Mouse (Mus musculus) lung, postnatal 0 days (tissue): ENCODE data around the gene Coa3. TPM values are rescaled to one million over a fixed set of nuclear protein-coding genes. Genes with fewer than 3 reads are reported as not detected.

Experiments used
- ATAC-seq: fragments of 200-750 bp; cut with Nextera tagmentation; 2 replicates; pipeline ENCODE4 v1.8.0; 2017; ENCODE audit warnings: moderate library complexity
- DNase-seq: peaks from one replicate; pipeline ENCODE4 v3.0.0-alpha.2; 2016; ENCODE audit warnings: low spot score
- H3K27ac ChIP-seq: fragments of 300-500 bp; sonication (generic); 2 replicates; pipeline ENCODE4 v1.5.1; 2014; ENCODE audit warnings: antibody characterized with exemption, mild to moderate bottlenecking, low read length, mixed read lengths
- H3K27me3 ChIP-seq: fragments of 300-500 bp; sonication (generic); replicated peaks from 2 replicates; pipeline ENCODE4 v1.6.1; 2014; ENCODE audit warnings: low read length, mixed read lengths; ENCODE audit not compliant: insufficient read depth
- H3K36me3 ChIP-seq: fragments of 300-500 bp; sonication (generic); 2 replicates; pipeline ENCODE4 v1.6.1; 2014; ENCODE audit warnings: low read length, mixed read lengths; ENCODE audit not compliant: insufficient read depth
- H3K4me1 ChIP-seq: fragments of 300-500 bp; sonication (generic); 2 replicates; pipeline ENCODE4 v1.6.1; 2014; ENCODE audit warnings: antibody characterized with exemption, low read depth, low read length, mixed read lengths; ENCODE audit not compliant: insufficient read depth
- H3K4me2 ChIP-seq: fragments of 300-500 bp; sonication (generic); replicated peaks from 2 replicates; pipeline ENCODE4 v1.6.1; 2014; ENCODE audit warnings: low read depth, mild to moderate bottlenecking, low read length, moderate library complexity, mixed read lengths
- H3K4me3 ChIP-seq: fragments of 300-500 bp; sonication (generic); 2 replicates; pipeline ENCODE4 v1.5.1; 2014; ENCODE audit warnings: low read depth, low read length
- H3K9ac ChIP-seq: fragments of 300-500 bp; sonication (generic); replicated peaks from 2 replicates; pipeline ENCODE4 v1.6.1; 2014; ENCODE audit warnings: low read depth, mild to moderate bottlenecking
- H3K9me3 ChIP-seq: fragments of 300-500 bp; sonication (generic); 2 replicates; pipeline ENCODE4 v1.6.1; 2016; ENCODE audit warnings: low read length, mixed read lengths
- CTCF ChIP-seq: IDR thresholded peaks from 2 replicates; pipeline ENCODE4 v1.5.1; 2016; ENCODE audit warnings: antibody characterized with exemption, mild to moderate bottlenecking
- EP300 ChIP-seq: IDR thresholded peaks from 2 replicates; pipeline ENCODE4 v1.6.1; 2016; ENCODE audit warnings: antibody characterized with exemption, mild to moderate bottlenecking, control low read depth
- WGBS: fragments of 180-500 bp; shearing (Covaris S2); extraction: QIAGEN DNeasy Blood & Tissue Kit; methylation state at CpG from one replicate; pipeline ENCODE4 v1.1.7; 2014; 5-methylcytosine and 5-hydroxymethylcytosine counted together
- polyA plus RNA-seq: library from polyadenylated mRNA; unstranded; fragments of >200 nt; fragmentation: Nextera tagmentation; extraction: Ambion mirVana; gene quantifications from 2 replicates; pipeline ENCODE4 v1.2.1, GENCODE M21; 2015

The Coa3 gene
- polyA plus RNA-seq, 1 experiment from 2014 or later: 166 TPM

DNA sequence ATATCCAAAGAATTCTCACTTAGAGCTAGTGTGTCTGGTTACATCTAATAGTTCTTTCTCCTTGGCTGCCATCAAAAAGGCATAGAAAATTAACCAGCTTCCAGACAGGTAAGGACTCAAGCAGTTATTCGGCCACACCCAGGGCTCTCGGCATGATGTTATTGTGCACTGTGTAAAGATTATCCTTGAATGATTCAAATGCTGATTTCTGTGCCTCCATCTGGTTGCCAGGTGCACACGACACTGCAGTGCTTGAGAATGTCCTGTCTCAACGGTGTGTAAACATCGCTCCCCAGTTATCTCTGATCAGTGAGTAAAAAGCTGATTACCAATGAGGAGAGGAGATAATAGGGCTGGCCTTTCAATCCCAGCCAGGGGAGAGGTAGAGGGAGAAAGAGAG lies 28.8 kb upstream of the Coa3 start:
- H3K4me3 ChIP-seq: no peak overlapping the region
- no peaks in the 10 kb centered on the region for H3K27me3 ChIP-seq
- ATAC-seq: no peak
- no peaks in the 10 kb centered on the region for H3K9me3 ChIP-seq
- WGBS: 11% methylated on average over 5 of the region's 5 CpGs
- no peak for DNase-seq
- no peak overlapping the region for H3K4me2 ChIP-seq
- TF ChIP-seq EP300 (no peak), CTCF (no peak)
- H3K36me3 ChIP-seq: no peaks in the 10 kb centered on the region
- H3K9ac ChIP-seq: no peak overlapping the region
- H3K27ac ChIP-seq: no peak overlapping the region
- H3K4me1 ChIP-seq: no peaks in the 10 kb centered on the region

DNA sequence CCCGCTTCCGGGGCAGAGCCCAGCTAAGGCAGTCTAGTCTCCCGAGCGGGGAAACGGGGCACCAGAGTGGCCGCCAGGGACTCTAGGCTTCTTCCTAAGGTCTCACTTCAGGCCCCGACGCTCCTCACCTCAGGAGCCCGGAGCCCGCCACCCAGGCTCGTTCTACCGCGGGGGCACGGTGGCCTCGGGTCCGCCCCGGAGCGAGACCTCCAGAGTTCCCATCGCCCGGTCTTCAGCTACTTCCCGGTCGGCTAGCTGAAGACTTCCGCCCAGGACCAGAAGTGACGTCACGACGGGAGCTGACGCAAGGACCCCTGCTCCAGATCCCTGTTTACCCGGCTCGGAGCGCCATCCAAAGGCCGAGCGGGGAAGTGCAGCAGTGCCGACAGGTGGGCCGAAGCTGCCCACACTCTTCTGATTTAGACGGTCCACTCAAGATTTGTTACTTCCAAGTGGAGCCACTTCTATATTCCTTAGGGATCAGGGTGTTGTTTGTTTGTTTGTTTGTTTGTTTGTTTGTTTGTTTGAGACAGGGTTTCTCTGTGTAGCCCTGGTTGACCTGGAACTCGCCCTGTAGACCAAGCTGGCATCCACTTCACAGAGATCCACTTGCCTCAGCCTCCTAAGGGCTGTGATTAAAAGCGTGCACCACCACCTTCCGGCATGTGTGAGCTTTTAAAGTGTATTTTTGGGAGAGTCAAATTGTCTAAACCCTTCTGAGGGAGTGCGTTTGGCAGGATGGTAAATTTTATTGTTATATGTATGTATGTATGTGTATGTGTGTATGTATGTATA lies 23.3 kb upstream of the Coa3 start, which contains the start of gene Becn1:
TSS of gene Becn1 (minus strand) at position 283 of the 795 bp plus-strand sequence.
- ATAC-seq: peak; percentile 99
- 9% methylated on average over 38 of the region's 39 CpGs for WGBS
- peak; percentile 98 for DNase-seq
- peak within 1 kb of the TSS; percentile 82 for H3K4me2 ChIP-seq
- TF ChIP-seq CTCF (peak; percentile 98), EP300 (no peak)
- H3K9ac ChIP-seq: peak within 1 kb of the TSS; percentile 82
- no peaks in the 10 kb centered on the region for H3K9me3 ChIP-seq
- H3K36me3 ChIP-seq: peaks cover 13% of the 10 kb centered on the region
- H3K4me1 ChIP-seq: peaks cover 8% of the 10 kb centered on the region
- peak within 1 kb of the TSS; percentile 92 for H3K4me3 ChIP-seq
- H3K27me3 ChIP-seq: no peaks in the 10 kb centered on the region
- H3K27ac ChIP-seq: peak within 1 kb of the TSS; percentile 68

DNA sequence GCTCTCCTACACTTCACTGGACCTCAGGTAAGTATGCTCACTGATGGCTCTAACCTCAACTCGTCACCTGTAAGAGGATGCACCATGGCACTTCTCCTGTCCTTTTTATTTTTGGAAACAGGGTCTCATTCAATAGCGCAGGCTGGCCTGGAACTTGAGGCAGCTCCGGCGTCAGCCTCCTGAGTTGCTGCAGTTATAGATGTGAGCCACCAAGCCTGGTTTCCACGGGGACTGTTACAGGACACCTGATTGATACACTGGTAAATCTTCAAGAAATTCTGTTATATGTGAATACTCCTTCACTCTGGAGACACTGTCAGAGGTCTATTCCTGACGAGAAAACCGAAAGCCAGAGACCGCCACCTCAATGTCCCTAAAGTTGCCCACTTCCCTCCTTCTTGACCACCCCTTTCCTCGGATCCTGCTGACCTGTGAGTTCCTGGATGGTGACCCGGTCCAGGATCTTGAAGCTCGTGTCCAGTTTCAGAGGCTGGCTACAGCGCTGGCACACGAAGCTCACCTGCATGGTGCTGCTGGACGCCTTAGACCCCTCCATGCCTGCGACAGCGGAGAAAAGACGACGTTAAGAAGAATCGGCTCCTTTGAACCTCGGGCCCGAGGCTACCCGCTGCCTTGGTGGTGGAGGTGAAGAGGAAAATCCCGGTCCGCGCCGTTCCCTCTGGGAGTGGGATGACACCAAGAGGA lies 22.5 kb upstream of the Coa3 start:
- H3K4me3 ChIP-seq: peak overlapping the region; percentile 92
- H3K36me3 ChIP-seq: peaks cover 13% of the 10 kb centered on the region
- TF ChIP-seq CTCF: no peak
- TF ChIP-seq EP300: no peak
- ATAC-seq (no peak; the same call in 1 of the 2 replicates), DNase-seq (no peak)
- peak overlapping the region; percentile 68 for H3K27ac ChIP-seq
- H3K9ac ChIP-seq: peak overlapping the region; percentile 82
- no peaks in the 10 kb centered on the region for H3K9me3 ChIP-seq
- no peaks in the 10 kb centered on the region for H3K27me3 ChIP-seq
- peaks cover 8% of the 10 kb centered on the region for H3K4me1 ChIP-seq
- 10% methylated on average over 26 of the region's 26 CpGs for WGBS
- peak overlapping the region; percentile 82 for H3K4me2 ChIP-seq

DNA sequence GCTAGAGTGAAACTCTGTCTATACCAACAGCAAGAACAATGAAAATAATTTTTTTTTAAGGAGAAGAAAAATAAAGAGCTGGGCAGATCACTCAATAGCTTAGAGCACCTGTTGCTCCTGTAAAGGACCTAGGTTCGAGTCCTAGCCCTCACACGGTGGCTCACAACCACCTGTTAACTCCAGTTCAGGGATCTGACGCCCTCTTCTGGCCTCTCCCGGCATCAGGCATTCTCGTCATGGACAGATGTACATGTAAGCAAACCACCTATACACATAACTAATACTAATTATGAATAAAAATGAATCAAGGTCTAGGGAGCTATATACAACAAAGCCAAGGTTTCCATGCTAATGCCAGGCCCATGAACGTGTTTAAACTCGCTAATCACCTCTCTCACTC lies 22.0 kb upstream of the Coa3 start:
- peak; percentile 5 for DNase-seq
- H3K27me3 ChIP-seq: no peaks in the 10 kb centered on the region
- TF ChIP-seq EP300: no peak
- TF ChIP-seq CTCF: peak; percentile 38
- peaks cover 8% of the 10 kb centered on the region for H3K4me1 ChIP-seq
- H3K27ac ChIP-seq: no peak overlapping the region
- H3K9ac ChIP-seq: peak overlapping the region; percentile 82; the same call in 1 of the 2 replicates
- peak overlapping the region; percentile 82 for H3K4me2 ChIP-seq
- no peak for ATAC-seq
- no peaks in the 10 kb centered on the region for H3K9me3 ChIP-seq
- H3K36me3 ChIP-seq: peaks cover 13% of the 10 kb centered on the region
- 56% methylated on average over 7 of the region's 7 CpGs for WGBS
- H3K4me3 ChIP-seq: peak overlapping the region; percentile 92

DNA sequence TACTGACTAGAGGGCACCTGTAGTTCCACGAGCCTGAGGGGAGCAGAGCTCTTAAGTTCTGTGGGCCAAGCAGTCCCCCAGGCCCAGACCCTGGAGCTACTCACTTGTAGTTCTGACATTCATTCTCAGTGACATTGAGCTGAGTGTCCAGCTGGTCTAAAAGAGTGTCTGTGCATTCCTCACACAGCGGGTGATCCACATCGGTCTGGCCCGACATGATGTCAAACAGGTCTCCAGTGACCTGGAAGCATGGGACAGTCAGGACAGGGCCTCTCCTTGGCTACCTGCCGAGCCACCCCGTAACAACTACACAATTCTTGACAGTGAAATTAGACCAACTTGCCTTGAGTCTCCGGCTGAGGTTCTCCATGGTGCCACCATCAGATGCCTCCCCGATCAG lies 16.3 kb upstream of the Coa3 start:
- no peak overlapping the region for H3K4me3 ChIP-seq
- H3K36me3 ChIP-seq: peaks cover 45% of the 10 kb centered on the region
- no peak for DNase-seq
- no peaks in the 10 kb centered on the region for H3K27me3 ChIP-seq
- H3K27ac ChIP-seq: no peak overlapping the region
- no peaks in the 10 kb centered on the region for H3K4me1 ChIP-seq
- no peak overlapping the region for H3K4me2 ChIP-seq
- no peak overlapping the region for H3K9ac ChIP-seq
- ATAC-seq: no peak
- 93% methylated on average over 8 of the region's 8 CpGs for WGBS
- TF ChIP-seq CTCF (no peak), EP300 (no peak)
- H3K9me3 ChIP-seq: no peaks in the 10 kb centered on the region

DNA sequence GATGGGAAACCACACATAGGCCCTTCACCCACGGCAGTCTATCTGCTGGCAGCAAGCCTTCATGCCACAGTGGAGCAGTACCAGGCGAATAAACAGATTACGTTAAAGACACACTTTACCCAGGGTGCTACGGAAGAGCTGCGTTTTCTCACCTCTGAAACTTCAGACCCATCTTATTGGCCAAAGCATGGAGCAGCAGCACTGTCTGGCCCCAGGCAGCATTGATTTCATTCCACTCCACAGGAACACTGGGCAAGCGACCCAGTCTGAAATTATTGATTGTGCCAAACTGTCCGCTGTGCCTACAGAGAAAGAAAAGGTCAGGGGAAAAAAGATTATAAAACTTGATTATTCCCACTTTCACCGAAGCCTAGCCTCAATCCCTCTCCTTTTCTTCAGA lies 12.3 kb upstream of the Coa3 start:
- H3K4me1 ChIP-seq: no peaks in the 10 kb centered on the region
- no peak overlapping the region for H3K27ac ChIP-seq
- DNase-seq (no peak), ATAC-seq (no peak)
- H3K27me3 ChIP-seq: no peaks in the 10 kb centered on the region
- 94% methylated on average over 8 of the region's 8 CpGs for WGBS
- H3K4me2 ChIP-seq: no peak overlapping the region
- peaks cover 39% of the 10 kb centered on the region for H3K36me3 ChIP-seq
- H3K4me3 ChIP-seq: no peak overlapping the region
- TF ChIP-seq CTCF (no peak), EP300 (no peak)
- H3K9ac ChIP-seq: no peak overlapping the region
- no peaks in the 10 kb centered on the region for H3K9me3 ChIP-seq
